Mouse (Mus musculus) heart, adult 9 months (tissue): ENCODE results near the gene Cacybp.

Experiments used
- DNase-seq, 2 experiments: peaks; one replicate each; pipeline ENCODE4 v3.0.0; 2022; ENCODE audit warnings: low spot score in 2 of 2

Gene Cacybp

GRCm38 (mm10) chr1:160214171-160214570 lies 1.5 kb upstream of the Cacybp start:
- DNase-seq = no peak

- DNase-seq = peak in 1 of 2 experiments; percentile 62
Measured at GRCm38 (mm10) chr1:160212123-160212691, 468 bp downstream of the Cacybp start.

- no peak for DNase-seq
Measured at GRCm38 (mm10) chr1:160211597-160212122, 1.0 kb downstream of the Cacybp start.

GRCm38 (mm10) chr1:160210566-160210965 lies 2.1 kb downstream of the Cacybp start:
- DNase-seq = no peak

- no peak for DNase-seq
Measured at GRCm38 (mm10) chr1:160209844-160210243, 2.8 kb downstream of the Cacybp start.

GRCm38 (mm10) chr1:160205486-160205885 lies 7.2 kb downstream of the Cacybp start:
- no peak for DNase-seq

- no peak for DNase-seq
Measured at GRCm38 (mm10) chr1:160195337-160195663, 17.4 kb downstream of the Cacybp start.

- DNase-seq = peak; percentile 99
Measured at GRCm38 (mm10) chr1:160194529-160195336, 17.9 kb downstream of the Cacybp start, which contains the start of gene Mrps14. Mrps14 (plus strand) TSS chr1:160195215.

GRCm38 (mm10) chr1:160184506-160184905 lies 28.2 kb downstream of the Cacybp start:
- DNase-seq = no peak

- DNase-seq = no peak
Measured at GRCm38 (mm10) chr1:160181216-160181615, 31.5 kb downstream of the Cacybp start.

GRCm38 (mm10) chr1:160176903-160177302 lies 35.8 kb downstream of the Cacybp start:
- no peak for DNase-seq

- no peak for DNase-seq
Measured at GRCm38 (mm10) chr1:160166600-160166999, 46.1 kb downstream of the Cacybp start.

GRCm38 (mm10) chr1:160158190-160158589 lies 54.5 kb downstream of the Cacybp start:
- DNase-seq = no peak

- no peak for DNase-seq
Measured at GRCm38 (mm10) chr1:160153480-160153879, 59.2 kb downstream of the Cacybp start, which contains the start of gene Tnn. Tnn (minus strand) TSS chr1:160153580.
